Mouse (Mus musculus) erythroblast, embryonic 14.5 days (primary cell): ENCODE measurements around the gene Lst1. TPM values are rescaled to one million over a fixed set of nuclear protein-coding genes. Genes with fewer than 3 reads are reported as not detected.

Experiments
- H3K27me3 ChIP-seq: 2 replicates; pipeline ENCODE4 v1.6.1; 2012; ENCODE audit warnings: inconsistent platforms; ENCODE audit not compliant: control insufficient read depth
- H3K36me3 ChIP-seq: 2 replicates; pipeline ENCODE4 v1.6.1; 2012; ENCODE audit warnings: mild to moderate bottlenecking, inconsistent platforms; ENCODE audit not compliant: control insufficient read depth
- H3K4me1 ChIP-seq: 2 replicates; pipeline ENCODE4 v1.6.1; 2012; ENCODE audit warnings: inconsistent platforms; ENCODE audit not compliant: control insufficient read depth
- H3K4me3 ChIP-seq: replicated peaks from 2 replicates; pipeline ENCODE3; 2012; ENCODE audit warnings: moderate library complexity, mild to moderate bottlenecking, inconsistent platforms
- H3K9me3 ChIP-seq: 2 replicates; pipeline ENCODE4 v1.6.1; 2012; ENCODE audit warnings: low read length, inconsistent platforms, mixed read lengths; ENCODE audit not compliant: control insufficient read depth
- GATA1 ChIP-seq: IDR thresholded peaks from 2 replicates; pipeline ENCODE4 v1.6.1; 2012; ENCODE audit warnings: low read length, inconsistent platforms, mixed read lengths
- TAL1 ChIP-seq: IDR thresholded peaks from 3 replicates; pipeline ENCODE4 v1.6.1; 2012; ENCODE audit warnings: low read length, inconsistent platforms, mixed read lengths
- polyA plus RNA-seq: library from polyadenylated mRNA; stranded (reverse); fragments of >175 nt; gene quantifications from 2 replicates; pipeline ENCODE4 v1.2.3, GENCODE M21; 2012

Lst1 gene
- polyA plus RNA-seq, 1 experiment = not detected

DNA sequence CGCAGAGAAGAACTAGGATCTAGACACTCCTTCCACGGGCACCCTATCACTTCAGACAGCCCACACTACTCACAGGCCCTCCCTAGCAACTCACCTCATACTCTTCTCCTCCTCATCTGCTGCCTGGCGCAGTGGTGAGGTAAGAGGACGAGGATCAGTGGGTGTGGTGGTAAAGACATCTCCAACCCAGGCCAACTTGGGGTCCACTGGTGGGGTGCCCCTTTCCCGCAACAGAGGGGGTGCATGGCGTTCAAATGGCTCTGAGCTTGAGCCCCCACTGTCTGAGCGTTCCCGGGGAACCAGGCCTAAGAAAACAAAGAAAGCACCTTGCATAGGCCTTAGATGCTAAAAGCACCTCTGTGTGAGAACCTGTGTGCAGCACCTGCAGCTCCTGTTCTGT is 31.0 kb downstream of the Lst1 start:
- Histone ChIP-seq H3K36me3 (peaks cover 100% of the 10 kb centered on the region), H3K4me1 (peaks cover 8% of the 10 kb centered on the region), H3K9me3 (no peaks in the 10 kb centered on the region), H3K27me3 (no peaks in the 10 kb centered on the region), H3K4me3 (no peak overlapping the region)
- TF ChIP-seq GATA1 = no peak
- no peak for TF ChIP-seq TAL1

DNA sequence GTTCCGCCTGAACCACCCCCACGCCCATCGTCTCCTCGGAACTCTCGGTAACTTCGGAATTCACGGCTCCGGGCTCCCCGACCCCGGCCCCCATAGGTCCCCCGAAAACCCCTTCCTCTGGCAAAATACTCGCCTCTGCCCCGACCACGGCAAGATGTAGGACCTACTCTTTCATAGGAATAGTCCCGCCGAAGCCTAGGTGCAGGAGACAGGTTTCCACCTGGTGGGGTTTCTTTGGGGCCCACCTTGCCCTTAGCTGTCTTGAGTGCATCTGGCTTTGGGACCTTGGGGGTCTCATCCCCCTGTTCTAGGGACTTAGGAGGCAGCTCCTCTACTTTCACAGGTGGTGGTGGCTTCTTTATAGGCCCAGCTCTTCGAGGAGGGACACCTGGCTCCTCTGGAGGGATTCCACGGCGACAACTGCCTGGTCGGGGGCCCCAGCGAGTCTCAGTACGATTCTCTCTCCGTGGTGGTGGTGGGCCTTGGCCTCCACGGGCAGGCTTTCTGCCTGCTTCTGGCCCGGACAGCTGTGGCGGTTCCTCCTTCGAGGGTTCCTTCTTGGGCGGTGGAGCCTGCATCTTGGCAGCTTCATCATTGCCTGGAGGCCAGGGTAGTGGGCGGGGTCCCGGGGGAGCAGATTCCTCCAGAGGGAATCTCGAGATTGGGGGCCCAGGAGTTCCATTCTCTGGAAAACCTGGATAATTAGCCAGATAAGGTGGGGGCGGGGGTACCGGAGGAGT is 31.6 kb downstream of the Lst1 start:
- H3K27me3 ChIP-seq = no peaks in the 10 kb centered on the region
- H3K4me1 ChIP-seq = peaks cover 6% of the 10 kb centered on the region
- H3K9me3 ChIP-seq = no peaks in the 10 kb centered on the region
- TF ChIP-seq GATA1 = no peak
- no peak for TF ChIP-seq TAL1
- peaks cover 100% of the 10 kb centered on the region for H3K36me3 ChIP-seq
- no peak overlapping the region for H3K4me3 ChIP-seq

DNA sequence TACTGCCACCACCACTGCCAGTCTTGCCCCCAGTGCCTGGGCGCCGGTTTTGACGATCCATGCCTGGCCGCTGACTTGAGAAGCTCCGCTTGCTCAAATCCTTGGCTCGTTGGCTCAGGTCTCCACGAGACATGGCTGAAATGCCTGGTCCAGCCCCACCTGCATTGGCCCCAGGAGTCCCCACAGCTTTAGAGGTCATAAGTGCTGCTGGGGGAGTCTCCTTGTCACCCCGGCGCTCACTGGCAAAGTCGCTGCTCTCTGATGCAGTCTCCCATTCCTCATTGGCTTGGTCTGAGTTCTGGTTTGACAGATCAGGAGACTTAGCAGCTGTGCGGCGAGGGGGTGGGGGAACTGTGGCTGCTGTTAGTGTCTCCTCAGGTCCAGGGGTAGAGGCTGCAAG is 32.8 kb downstream of the Lst1 start:
- no peaks in the 10 kb centered on the region for H3K27me3 ChIP-seq
- H3K4me3 ChIP-seq = no peak overlapping the region
- TF ChIP-seq TAL1 (no peak), GATA1 (no peak)
- no peaks in the 10 kb centered on the region for H3K9me3 ChIP-seq
- peaks cover 99% of the 10 kb centered on the region for H3K36me3 ChIP-seq
- H3K4me1 ChIP-seq = peaks cover 13% of the 10 kb centered on the region

DNA sequence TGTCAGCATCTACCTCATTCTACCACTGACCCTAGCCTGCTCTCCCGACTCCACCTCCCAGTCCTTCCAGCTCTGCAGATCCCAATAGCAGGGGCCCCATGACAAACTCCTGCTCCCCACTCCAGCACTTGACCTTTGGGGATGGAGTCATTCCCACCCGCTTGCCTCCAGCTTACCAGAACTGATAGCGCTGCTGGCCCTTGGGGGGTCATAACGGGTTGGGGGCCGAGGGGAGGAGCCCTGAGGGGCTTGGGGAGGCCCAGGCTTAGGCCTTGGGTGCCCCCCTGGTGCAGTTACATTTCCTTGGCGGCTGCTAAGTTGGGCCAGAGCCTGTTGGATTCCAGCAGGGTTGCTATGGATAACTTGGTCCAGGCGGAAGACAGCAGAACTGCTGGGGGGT is 33.6 kb downstream of the Lst1 start:
- H3K27me3 ChIP-seq = no peaks in the 10 kb centered on the region
- H3K9me3 ChIP-seq = no peaks in the 10 kb centered on the region
- no peak for TF ChIP-seq GATA1
- no peak for TF ChIP-seq TAL1
- H3K4me1 ChIP-seq = peaks cover 18% of the 10 kb centered on the region
- peaks cover 99% of the 10 kb centered on the region for H3K36me3 ChIP-seq
- no peak overlapping the region for H3K4me3 ChIP-seq

DNA sequence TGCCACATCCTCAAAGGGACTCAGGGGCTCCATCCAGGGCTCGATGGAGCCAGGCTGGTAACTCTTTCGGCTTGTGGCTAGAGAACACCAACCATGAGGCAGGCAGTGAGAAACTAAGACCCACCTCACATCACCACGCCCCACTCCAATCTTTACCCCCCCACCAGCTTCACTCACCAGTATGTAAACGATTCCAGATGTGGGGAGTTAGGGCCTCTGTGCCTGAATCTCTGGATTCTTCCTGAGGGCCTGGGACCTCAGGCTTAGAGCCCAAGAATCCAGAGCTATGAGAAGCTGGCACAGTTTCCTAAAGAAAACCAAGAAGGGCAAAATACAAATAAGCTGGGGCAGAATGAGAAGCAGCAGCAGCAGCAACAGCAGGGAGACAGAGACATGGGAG is 34.3 kb downstream of the Lst1 start:
- Histone ChIP-seq H3K4me3 (no peak overlapping the region), H3K4me1 (peaks cover 18% of the 10 kb centered on the region), H3K9me3 (no peaks in the 10 kb centered on the region), H3K36me3 (peaks cover 99% of the 10 kb centered on the region), H3K27me3 (no peaks in the 10 kb centered on the region)
- no peak for TF ChIP-seq GATA1
- no peak for TF ChIP-seq TAL1

DNA sequence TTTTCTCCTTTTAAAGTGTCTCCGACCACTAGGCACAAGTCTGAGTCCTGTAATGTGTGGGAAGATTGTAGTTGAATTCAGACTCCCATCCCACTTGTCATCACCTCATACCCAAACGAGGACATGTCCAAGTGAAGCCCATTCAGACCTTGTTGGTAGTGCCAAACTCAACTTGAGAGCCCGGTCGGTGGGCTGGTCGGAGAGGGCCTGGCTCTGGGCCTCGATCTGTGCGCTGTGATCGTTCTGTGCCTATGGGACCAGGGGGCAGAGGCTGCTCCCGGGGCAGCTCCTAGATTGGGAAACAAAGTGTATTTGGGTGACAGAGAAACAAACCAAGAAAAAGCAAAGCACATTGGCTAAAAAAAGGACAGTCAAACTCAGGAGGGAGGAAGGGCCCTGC is 35.2 kb downstream of the Lst1 start:
- peaks cover 99% of the 10 kb centered on the region for H3K36me3 ChIP-seq
- TF ChIP-seq GATA1 (no peak), TAL1 (no peak)
- no peaks in the 10 kb centered on the region for H3K9me3 ChIP-seq
- H3K4me3 ChIP-seq = no peak overlapping the region
- peaks cover 18% of the 10 kb centered on the region for H3K4me1 ChIP-seq
- H3K27me3 ChIP-seq = no peaks in the 10 kb centered on the region

DNA sequence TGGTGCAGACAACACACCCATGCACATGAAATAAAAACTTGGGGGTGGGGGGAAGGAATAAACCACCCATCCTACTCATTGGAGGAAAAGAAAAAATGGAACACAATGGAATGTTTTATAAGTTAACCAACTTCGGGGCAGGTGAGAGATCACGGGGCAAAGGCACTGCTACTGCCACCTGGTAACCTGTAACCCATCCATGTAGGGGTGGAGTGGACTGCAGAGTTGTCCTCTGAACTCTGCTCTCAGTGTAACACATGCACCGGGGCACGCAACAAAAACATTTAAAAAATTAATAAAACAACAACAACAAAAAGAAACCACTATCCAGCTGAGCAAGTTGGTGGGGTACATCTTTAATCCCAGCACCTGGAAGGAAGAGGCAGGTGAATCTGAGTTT is 36.1 kb downstream of the Lst1 start:
- TF ChIP-seq GATA1 (no peak), TAL1 (no peak)
- Histone ChIP-seq H3K4me1 (peaks cover 18% of the 10 kb centered on the region), H3K9me3 (no peaks in the 10 kb centered on the region), H3K36me3 (peaks cover 99% of the 10 kb centered on the region), H3K4me3 (no peak overlapping the region), H3K27me3 (no peaks in the 10 kb centered on the region)

DNA sequence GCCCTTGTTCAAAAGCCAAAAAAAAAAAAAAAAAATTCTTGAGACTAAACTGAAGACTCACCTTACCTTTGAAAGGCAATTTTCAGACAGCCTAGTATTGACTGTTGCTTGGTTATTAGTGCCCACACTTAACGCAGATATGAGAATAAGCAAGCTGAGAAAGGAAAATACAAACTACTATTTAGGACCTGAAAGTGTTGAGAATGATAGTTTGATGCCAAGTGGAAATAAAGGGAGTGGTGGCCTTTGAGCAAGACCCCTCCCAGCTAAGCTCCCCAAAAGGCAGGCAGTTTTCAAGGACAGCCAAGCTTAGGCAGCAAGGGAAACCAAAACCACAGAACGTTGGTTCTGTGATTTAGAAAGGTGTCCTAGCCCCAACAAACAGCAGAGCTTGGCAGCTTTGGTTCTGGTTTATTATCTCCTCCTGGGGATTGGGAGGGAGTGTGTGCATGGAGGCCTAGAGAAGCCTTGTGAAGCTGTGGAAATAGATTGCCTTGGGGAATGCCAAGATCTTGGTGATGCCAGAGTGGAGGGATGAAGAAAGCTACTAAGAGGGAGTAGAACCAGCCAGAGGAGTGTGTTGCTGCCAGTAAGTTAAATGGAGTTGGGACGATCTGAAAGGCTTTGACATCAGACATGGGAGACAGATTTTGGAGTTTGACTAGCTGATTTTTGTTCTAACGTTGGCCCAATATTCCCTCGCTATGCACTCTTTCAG is 40.2 kb downstream of the Lst1 start:
- no peak for TF ChIP-seq GATA1
- TF ChIP-seq TAL1 = no peak
- H3K36me3 ChIP-seq = peaks cover 99% of the 10 kb centered on the region
- peaks cover 6% of the 10 kb centered on the region for H3K9me3 ChIP-seq
- no peak overlapping the region for H3K4me3 ChIP-seq
- H3K27me3 ChIP-seq = no peaks in the 10 kb centered on the region
- H3K4me1 ChIP-seq = peaks cover 18% of the 10 kb centered on the region

DNA sequence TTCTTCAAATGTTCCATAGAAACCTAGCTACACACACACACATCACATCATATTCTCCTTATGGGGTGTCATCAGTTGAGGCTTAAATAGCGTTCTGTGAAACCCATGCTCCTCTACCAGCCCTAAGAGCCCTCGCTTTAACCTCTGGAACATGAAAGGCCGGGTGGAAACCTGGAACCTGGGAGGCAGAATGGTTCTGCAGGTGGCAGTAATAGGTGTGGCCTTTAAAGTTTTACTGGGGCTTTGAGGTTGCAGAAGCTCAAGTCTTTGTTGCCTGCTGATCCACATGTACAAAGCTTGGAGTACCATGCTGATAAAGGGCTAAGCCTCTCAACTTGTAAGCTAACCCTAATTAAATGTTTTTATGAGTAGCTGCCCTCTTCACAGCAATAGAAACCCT is 40.9 kb downstream of the Lst1 start:
- H3K9me3 ChIP-seq = peaks cover 9% of the 10 kb centered on the region
- no peak for TF ChIP-seq GATA1
- TF ChIP-seq TAL1 = no peak
- H3K36me3 ChIP-seq = peaks cover 99% of the 10 kb centered on the region
- H3K4me3 ChIP-seq = no peak overlapping the region
- peaks cover 15% of the 10 kb centered on the region for H3K4me1 ChIP-seq
- no peaks in the 10 kb centered on the region for H3K27me3 ChIP-seq

DNA sequence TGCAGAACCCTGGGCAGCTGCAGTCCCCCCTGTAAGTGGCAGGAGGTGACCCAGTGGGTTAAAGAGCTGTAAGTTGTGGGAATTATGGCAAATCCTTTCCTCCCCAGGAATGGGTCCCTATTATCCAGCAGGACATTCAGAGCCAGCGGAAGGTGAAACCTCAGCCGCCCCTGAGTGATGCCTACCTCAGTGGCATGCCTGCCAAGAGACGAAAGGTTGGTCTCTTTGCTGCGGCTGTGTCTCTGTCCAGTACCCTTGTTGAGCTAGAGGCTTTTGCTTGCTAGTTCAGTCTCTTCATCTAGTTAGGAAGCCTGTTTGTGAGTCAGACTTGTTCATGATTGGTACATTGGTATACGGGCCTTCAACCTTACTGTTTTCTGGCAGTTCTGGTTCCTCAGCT is 42.1 kb downstream of the Lst1 start:
- Histone ChIP-seq H3K4me1 (peaks cover 9% of the 10 kb centered on the region), H3K9me3 (peaks cover 9% of the 10 kb centered on the region), H3K27me3 (no peaks in the 10 kb centered on the region), H3K36me3 (peaks cover 99% of the 10 kb centered on the region), H3K4me3 (no peak overlapping the region)
- TF ChIP-seq TAL1 = no peak
- no peak for TF ChIP-seq GATA1
